Mouse (Mus musculus): Measurements from ENCODE around the gene Olfr110. TPM values are rescaled to one million over a fixed set of nuclear protein-coding genes. Genes with fewer than 3 reads are reported as not detected.
"Not testable (repeated sequence)": the region's sequence is repeated elsewhere in the genome, so short reads cannot be mapped to it uniquely, and the experiment has no call there.

Olfr110 gene
- total RNA-seq (2017): not detected in 2 replicates

- no peak for ATAC-seq (ENCODE audit: extremely low read depth, insufficient number of reproducible peaks, low FRiP score, poor library complexity, severe bottlenecking)
Measured at GRCm38 (mm10) chr17:37491930-37492518, at the start of gene Olfr110. Gene Olfr110 (plus strand): TSS chr17:37492468.

GRCm38 (mm10) chr17:37445180-37445579 lies 47.1 kb upstream of the Olfr110 start, which contains the start of gene Olfr108:
Gene Olfr108 (plus strand): TSS chr17:37445480.
- no peak for ATAC-seq (ENCODE audit: extremely low read depth, insufficient number of reproducible peaks, low FRiP score, poor library complexity, severe bottlenecking)

DNA sequence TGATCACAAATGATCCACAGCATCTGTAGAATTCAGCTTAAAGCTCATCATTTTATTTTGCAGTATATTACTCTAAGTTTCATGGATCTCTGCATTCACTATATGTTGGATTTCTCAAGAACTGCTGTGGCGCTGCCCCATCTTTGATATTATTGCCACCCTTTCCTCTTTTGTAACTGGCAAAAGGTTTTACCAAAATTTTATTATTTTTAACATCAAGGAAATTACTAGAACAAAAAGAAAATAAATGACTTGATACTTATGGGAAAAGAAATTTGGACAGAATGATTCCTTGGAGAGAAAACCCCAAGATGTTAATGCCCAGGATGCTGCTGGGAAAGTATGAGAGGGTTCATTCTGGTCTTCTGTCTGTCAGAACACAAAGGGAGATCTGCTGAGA lies 33.7 kb upstream of the Olfr110 start, which contains the start of gene Olfr109:
TSS of gene Olfr109 (plus strand) at position 301 of the 400 bp plus-strand sequence.
- no peak for ATAC-seq (ENCODE audit: extremely low read depth, insufficient number of reproducible peaks, low FRiP score, poor library complexity, severe bottlenecking)

DNA sequence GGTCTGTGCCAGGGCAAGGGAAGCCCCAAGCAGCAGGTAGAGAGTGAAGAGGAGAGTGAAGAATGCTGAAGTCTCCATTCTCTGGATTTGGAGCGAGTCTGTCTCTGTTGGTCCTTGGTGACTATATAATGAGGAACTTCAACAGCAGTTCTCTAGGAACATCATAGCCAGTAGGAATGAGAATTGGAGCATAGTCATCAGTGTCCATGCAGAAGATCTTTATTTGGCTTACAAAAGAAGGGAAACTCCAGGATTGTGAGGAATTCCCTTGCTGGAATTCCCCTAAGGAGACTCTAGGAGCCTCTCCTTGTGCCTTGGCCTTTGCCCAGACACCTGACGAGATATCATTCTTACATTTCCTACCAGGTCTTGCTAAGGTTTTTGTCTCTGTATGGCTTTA lies 8.8 kb upstream of the Olfr110 start, which contains the start of gene H2-M2:
TSS of gene H2-M2 (minus strand) at position 101 of the 400 bp plus-strand sequence.
- no peak for ATAC-seq (ENCODE audit: extremely low read depth, insufficient number of reproducible peaks, low FRiP score, poor library complexity, severe bottlenecking)

DNA sequence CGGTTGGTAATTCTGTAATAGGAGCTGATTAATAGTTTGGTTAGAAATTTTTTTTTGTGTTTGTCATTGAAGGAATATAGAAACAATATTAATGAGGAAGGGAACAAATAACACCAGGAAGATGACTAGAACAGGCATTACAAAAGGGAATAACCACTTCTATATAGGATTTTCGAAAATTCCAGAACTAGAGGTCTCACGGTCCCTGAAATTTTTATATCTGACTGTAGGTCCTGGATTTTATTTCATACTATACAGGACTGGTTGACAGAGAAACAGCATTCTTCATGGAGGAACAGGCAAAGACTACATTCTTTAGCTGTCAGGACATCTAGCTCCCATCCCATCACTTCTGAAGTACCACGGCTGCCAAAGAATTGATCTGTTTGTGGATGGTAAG lies 15.5 kb downstream of the Olfr110 start, which contains the start of gene Olfr111:
TSS of gene Olfr111 (plus strand) at position 301 of the 400 bp plus-strand sequence.
- no peak for ATAC-seq (ENCODE audit: extremely low read depth, insufficient number of reproducible peaks, low FRiP score, poor library complexity, severe bottlenecking)

- ATAC-seq (ENCODE audit: extremely low read depth, insufficient number of reproducible peaks, low FRiP score, poor library complexity, severe bottlenecking): not testable (repeated sequence)
Measured at GRCm38 (mm10) chr17:37524612-37525011, 32.3 kb downstream of the Olfr110 start.

DNA sequence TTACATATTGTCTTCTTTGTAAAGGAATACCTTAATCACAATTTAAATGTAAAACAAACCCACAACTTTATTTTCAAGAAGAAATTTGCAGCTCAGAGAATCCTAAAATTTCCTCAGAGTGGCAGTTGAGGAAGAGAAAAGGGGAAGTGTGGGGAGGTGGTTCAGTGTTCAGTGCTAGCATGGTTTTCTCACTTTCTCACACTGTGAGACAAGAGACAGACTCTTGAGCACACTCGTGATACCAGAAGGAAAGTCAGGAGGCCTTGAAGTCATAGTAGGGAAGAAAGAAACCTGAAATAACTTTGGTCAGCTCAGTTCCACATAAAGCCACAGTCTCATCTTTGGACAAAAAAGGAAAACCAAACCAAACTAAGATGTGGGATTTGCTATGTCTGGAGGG lies 33.2 kb downstream of the Olfr110 start:
- not testable (repeated sequence) for ATAC-seq (ENCODE audit: extremely low read depth, insufficient number of reproducible peaks, low FRiP score, poor library complexity, severe bottlenecking)

DNA sequence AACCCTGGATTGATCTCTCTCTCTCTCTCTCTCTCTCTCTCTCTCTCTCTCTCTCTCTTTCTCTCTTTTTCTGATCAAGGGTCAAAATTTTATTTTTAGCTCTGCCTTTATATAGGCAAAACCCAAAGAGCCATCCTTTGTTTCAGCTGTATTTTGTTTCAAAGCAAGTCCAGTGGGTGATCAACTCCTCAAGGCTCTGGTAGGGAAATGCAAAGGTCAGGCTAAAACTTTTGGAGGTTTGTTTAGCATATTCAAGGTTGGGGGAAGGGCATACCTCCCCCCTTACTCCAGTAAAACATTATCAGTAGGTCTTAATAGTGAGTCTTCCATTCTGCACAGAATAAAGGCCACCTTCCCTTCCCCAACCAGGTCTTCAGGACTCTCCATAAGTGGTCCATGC lies 42.9 kb downstream of the Olfr110 start:
- no peak for ATAC-seq (ENCODE audit: extremely low read depth, insufficient number of reproducible peaks, low FRiP score, poor library complexity, severe bottlenecking)

DNA sequence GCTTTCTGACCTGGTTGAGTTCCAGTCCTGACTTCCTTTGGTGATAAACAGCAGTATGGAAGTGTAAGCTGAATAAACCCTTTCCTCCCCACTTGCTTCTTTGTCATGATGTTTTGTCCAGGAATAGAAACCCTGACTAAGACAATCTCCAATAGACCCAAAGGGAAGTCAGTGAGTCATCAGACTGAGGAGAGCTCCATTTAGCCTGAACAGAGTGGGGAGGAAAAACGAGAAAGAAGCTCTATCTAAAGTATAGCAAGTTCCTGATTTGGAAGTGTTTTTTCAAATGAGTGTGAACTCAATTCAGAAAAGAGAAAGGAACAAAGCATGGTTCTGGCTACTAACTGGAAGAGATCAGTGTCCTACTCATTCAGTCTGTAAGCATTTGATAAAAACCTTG lies 46.1 kb downstream of the Olfr110 start:
- ATAC-seq (ENCODE audit: extremely low read depth, insufficient number of reproducible peaks, low FRiP score, poor library complexity, severe bottlenecking): not testable (repeated sequence)

GRCm38 (mm10) chr17:37541454-37542119 lies 49.3 kb downstream of the Olfr110 start:
- no peak for ATAC-seq (ENCODE audit: extremely low read depth, insufficient number of reproducible peaks, low FRiP score, poor library complexity, severe bottlenecking)

DNA sequence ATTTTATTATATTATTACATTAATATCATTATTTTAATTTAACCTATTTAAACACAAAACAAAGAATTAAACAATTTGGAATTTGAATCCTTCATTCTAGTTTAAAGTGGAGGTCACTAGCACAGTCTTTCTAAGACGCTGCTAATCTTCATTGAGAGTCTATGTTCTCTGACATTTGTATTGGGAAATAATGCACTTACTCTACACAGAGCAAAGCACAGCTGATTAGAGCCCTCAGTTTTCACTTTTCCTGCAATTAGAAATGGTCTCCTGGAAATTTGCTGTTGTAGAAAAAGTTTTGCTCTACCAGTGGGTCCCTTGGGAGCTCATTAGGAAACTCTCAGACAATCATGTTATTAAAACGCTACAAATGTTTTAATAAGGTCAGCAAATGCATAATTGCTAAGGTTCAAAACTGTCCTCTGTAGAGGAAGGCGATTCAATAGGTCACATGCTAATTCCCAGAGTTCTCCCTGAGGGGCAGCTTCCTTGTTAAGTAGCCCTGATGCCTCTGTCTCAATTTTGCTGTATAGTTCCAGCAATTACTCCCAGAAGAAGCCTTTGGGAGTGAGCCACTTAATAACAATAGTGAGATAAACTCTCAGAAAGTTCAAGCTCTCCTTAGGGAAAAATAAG lies 51.6 kb downstream of the Olfr110 start:
- ATAC-seq (ENCODE audit: extremely low read depth, insufficient number of reproducible peaks, low FRiP score, poor library complexity, severe bottlenecking): no peak

Other genes starting within 250 kb of the Olfr110 start
- gene Olfr98, start 228.7 kb upstream of the Olfr110 start, total RNA-seq (2017): 0.61 and 0.81 TPM in 2 replicates
- 78.4 and 81.0 TPM in 2 replicates for gene H2-M3, start 222.2 kb upstream of the Olfr110 start, total RNA-seq (2017)
- 0.61 and 1.9 TPM in 2 replicates for gene Olfr99, start 209.0 kb upstream of the Olfr110 start, total RNA-seq (2017)
- gene Olfr101, start 188.2 kb upstream of the Olfr110 start, total RNA-seq (2017): not detected in 2 replicates
- not detected in 2 replicates for gene Olfr102, start 175.4 kb upstream of the Olfr110 start, total RNA-seq (2017)
- not detected in 2 replicates for gene Olfr103, start 152.8 kb upstream of the Olfr110 start, total RNA-seq (2017)
- gene Olfr104-ps, start 132.9 kb upstream of the Olfr110 start, total RNA-seq (2017): not detected in 2 replicates
- not detected in 2 replicates for gene Olfr105-ps, start 113.4 kb upstream of the Olfr110 start, total RNA-seq (2017)
- gene Olfr106-ps, start 102.1 kb upstream of the Olfr110 start, total RNA-seq (2017): not detected in 2 replicates
- gene Olfr107, start 93.2 kb upstream of the Olfr110 start, total RNA-seq (2017): not detected in 2 replicates
- not detected in 2 replicates for gene Olfr108, start 47.0 kb upstream of the Olfr110 start, total RNA-seq (2017)
- 0.23 TPM in 1 of 2 replicates, not detected in the other for gene Olfr109, start 33.6 kb upstream of the Olfr110 start, total RNA-seq (2017)
- gene H2-M2, start 8.9 kb upstream of the Olfr110 start, total RNA-seq (2017): not detected in 2 replicates
- not detected in 2 replicates for gene Olfr111, start 15.6 kb downstream of the Olfr110 start, total RNA-seq (2017)
- not detected in 2 replicates for gene Olfr112, start 77.0 kb downstream of the Olfr110 start, total RNA-seq (2017)
- not detected in 2 replicates for gene Olfr113, start 85.2 kb downstream of the Olfr110 start, total RNA-seq (2017)
- not detected in 2 replicates for gene Olfr114, start 100.3 kb downstream of the Olfr110 start, total RNA-seq (2017)
- gene Olfr115, start 134.6 kb downstream of the Olfr110 start, total RNA-seq (2017): not detected in 2 replicates
- gene Olfr116, start 134.7 kb downstream of the Olfr110 start, total RNA-seq (2017): not detected in 2 replicates
- gene Olfr117, start 171.3 kb downstream of the Olfr110 start, total RNA-seq (2017): not detected in 2 replicates
- gene Olfr118, start 174.5 kb downstream of the Olfr110 start, total RNA-seq (2017): not detected in 2 replicates
- not detected in 2 replicates for gene Olfr119, start 204.1 kb downstream of the Olfr110 start, total RNA-seq (2017)
- gene Olfr120, start 229.3 kb downstream of the Olfr110 start, total RNA-seq (2017): not detected in 2 replicates